Mouse (Mus musculus): ENCODE data around the gene Pip5k1c.

Gene Pip5k1c

GRCm38 (mm10) chr10:81320550-81321347, 28.0 kb downstream of the Pip5k1c start, which contains the start of gene Cactin:
Gene Cactin, plus strand, starts transcription at chr10:81321103.
- CTCF ChIA-PET = interaction anchor here (2.0 kb wide), 1 partner anchor 16 kb away, joined by 5 read pairs; no protein-coding TSS in a partner anchor

DNA sequence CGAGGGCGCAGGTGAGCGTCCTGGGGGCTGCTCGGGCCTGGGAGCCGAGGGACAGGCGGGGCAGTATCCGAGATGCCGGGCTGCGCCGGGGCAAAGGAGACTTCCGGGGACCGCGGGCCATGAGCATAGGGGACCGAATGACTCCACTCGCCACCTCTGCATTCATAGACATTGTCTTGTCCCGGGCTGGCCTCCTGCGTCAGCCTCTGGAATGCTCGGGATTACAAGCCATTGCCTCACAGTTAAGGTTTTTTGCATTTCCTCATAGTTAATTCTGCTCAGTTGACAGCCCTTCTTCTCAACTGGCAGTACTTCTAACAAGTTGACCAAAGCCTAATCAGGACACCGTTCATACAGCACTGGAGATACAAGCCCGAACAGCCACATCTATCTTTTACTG, 28.7 kb downstream of the Pip5k1c start:
- CTCF ChIA-PET = no interaction called here

DNA sequence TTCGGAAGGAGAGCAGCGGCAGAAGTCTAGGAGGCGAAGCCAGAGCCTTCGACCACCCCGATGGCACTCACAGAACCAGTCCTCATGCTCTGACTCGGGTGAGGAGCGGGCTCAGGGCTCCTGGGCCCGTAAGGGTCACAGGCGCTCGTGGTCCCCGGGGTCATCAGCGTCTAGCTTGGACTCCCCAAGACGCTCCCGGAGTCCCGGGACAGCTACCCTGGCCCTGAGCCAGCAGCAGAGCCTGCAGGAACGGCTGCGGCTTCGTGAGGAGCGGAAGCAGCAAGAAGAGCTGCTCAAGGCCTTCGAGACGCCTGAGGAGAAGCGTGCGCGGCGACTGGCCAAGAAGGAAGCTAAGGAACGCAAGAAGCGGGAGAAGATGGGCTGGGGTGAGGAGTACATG, 29.7 kb downstream of the Pip5k1c start:
- CTCF ChIA-PET = no interaction called here

GRCm38 (mm10) chr10:81323141-81323775, 30.5 kb downstream of the Pip5k1c start:
- CTCF ChIA-PET = interaction anchor here (0.6 kb wide), 1 partner anchor 45 kb away, joined by 3 read pairs; no protein-coding TSS in a partner anchor

- CTCF ChIA-PET = no interaction called here
These were observed 31.2 kb downstream of the Pip5k1c start for GRCm38 (mm10) chr10:81323791-81324530.

DNA sequence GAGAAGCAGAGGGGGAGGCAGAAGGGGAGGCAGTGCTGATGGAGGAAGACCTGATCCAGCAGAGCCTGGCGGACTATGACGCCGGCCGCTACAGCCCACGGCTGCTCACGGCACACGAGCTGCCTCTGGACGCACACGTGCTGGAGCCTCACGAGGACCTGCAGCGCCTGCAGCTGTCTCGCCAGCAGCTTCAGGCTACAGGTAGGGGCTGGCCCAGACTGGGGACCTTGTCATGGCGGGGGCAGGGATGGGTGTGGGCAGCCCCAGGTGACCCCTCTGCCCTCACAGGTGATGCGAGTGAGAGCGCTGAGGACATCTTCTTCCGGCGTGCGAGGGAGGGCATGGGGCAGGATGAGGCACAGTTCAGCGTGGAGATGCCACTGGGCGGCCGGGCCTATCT, 32.4 kb downstream of the Pip5k1c start:
- CTCF ChIA-PET = interaction anchor here (0.5 kb wide), 1 partner anchor 706 kb away, joined by 4 read pairs; no protein-coding TSS in a partner anchor

DNA sequence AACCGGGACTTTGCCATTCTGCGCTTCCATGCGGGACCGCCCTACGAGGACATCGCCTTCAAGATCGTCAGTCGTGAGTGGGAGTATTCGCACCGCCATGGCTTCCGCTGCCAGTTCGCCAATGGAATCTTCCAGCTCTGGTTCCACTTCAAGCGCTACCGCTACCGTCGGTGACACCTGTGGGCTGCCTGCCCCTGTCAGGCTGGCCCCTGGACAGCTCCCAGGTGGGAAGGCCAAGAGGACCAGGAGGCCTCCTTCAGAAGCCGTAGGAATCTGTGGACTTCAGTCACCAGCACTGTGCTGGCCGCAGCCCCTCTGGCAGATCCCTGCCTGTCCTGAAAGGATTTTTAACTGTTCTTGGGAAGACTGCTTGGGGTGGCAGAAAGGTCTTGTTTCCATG, 33.0 kb downstream of the Pip5k1c start:
- CTCF ChIA-PET = no interaction called here

GRCm38 (mm10) chr10:81326858-81327257, 34.1 kb downstream of the Pip5k1c start:
- CTCF ChIA-PET = no interaction called here

GRCm38 (mm10) chr10:81327959-81328358, 35.2 kb downstream of the Pip5k1c start:
- CTCF ChIA-PET = interaction anchor here (0.6 kb wide), 1 partner anchor 39 kb away, joined by 7 read pairs; no protein-coding TSS in a partner anchor

DNA sequence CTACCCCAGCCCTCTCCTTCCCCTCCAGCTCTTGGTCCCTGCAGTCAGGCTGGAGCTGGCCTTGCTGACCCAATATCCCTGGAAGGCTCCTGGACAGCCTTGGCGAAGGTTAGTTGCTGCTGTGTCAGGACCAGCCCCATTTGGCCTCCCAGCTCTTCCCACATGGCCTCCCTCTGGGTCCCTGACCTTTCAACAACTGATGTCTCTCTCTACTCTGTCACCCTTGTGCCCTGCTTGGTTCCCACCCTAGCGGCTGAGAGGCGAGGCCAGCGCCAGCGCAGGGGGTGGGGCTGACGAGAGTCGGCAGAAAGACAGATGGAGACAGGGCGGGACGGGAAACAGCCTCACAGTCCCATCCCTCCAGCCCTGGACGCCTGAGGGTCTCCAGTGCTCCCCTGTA, 35.6 kb downstream of the Pip5k1c start, which contains the start of gene Tbxa2r:
TSS of gene Tbxa2r (plus strand) at position 346 of the 400 bp plus-strand sequence.
- CTCF ChIA-PET = no interaction called here

DNA sequence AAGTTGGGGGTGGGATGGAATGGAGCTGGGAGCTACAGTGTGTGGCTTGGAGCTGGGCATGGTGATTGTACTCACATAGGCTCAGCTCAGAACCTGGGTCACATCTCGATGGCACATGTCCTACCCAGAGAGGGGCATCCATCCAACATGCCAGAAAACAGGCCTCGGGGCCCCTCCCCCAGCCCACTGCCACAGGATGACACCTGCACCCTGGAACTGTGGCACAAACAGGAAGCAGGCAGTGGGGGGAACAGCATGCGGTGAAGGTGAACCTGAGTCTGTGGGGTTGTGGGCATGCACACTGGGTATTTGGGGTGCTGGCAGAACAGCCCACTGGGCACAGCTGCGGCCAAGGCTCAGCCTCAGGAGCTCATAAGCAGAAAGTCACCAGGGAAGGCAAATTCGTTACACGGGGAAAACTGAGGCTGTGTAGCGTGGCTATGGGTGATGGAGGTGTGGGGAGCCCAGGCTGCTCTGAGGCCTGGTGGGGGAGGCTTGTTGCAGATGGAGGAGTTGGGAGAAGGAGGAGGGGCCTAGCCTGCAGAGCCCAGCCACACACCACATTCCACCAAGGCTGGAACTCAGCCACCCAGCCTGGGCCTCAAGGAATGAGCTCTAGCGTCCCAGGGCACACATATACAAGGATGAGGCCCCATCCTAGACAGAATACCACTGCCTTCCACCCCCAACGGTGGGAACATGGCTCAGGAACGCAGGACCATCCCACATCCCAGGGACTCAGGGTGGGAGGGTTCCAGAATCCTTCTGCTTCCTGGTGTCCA, 36.6 kb downstream of the Pip5k1c start:
- CTCF ChIA-PET = interaction anchor here (1.3 kb wide), 1 partner anchor 10 kb away, joined by 3 read pairs; no protein-coding TSS in a partner anchor

- CTCF ChIA-PET = interaction anchor here (1.3 kb wide), 1 partner anchor 9 kb away, joined by 3 read pairs; no protein-coding TSS in a partner anchor
These were observed 37.2 kb downstream of the Pip5k1c start for GRCm38 (mm10) chr10:81330007-81330406.

DNA sequence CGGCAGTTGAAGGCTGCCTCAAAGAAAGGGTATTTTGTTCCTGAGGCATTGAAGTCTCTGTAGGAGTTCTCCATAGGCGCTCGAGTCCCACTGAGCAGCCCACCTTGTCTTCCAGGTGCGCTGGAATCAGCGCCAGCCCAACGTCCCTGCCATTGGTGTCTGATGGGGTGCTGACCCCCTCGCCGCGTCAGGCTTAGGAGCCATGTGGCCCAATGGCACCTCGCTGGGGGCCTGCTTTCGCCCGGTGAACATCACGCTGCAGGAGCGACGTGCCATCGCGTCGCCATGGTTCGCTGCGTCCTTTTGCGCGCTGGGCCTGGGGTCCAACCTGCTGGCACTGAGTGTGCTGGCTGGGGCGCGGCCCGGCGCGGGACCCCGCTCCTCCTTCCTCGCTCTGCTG, 39.5 kb downstream of the Pip5k1c start:
- CTCF ChIA-PET = interaction anchor here (0.6 kb wide), 1 partner anchor 1557 kb away, joined by 4 read pairs; no protein-coding TSS in a partner anchor

DNA sequence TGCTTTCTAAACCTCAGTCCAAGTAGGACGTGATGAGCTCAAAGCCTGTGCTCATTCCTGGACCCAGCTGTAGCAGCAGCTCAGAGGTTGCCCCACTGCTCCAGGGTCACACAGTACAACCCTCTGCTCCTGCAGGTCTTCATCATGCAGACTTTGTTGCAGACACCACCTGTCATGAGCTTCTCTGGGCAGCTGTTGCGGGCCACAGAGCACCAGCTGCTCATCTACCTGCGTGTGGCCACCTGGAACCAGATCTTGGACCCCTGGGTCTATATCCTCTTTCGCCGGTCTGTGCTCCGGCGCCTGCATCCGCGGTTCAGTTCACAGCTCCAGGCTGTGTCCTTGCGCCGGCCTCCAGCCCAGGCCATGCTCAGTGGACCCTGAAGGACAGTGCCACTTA, 41.6 kb downstream of the Pip5k1c start:
- CTCF ChIA-PET = no interaction called here

DNA sequence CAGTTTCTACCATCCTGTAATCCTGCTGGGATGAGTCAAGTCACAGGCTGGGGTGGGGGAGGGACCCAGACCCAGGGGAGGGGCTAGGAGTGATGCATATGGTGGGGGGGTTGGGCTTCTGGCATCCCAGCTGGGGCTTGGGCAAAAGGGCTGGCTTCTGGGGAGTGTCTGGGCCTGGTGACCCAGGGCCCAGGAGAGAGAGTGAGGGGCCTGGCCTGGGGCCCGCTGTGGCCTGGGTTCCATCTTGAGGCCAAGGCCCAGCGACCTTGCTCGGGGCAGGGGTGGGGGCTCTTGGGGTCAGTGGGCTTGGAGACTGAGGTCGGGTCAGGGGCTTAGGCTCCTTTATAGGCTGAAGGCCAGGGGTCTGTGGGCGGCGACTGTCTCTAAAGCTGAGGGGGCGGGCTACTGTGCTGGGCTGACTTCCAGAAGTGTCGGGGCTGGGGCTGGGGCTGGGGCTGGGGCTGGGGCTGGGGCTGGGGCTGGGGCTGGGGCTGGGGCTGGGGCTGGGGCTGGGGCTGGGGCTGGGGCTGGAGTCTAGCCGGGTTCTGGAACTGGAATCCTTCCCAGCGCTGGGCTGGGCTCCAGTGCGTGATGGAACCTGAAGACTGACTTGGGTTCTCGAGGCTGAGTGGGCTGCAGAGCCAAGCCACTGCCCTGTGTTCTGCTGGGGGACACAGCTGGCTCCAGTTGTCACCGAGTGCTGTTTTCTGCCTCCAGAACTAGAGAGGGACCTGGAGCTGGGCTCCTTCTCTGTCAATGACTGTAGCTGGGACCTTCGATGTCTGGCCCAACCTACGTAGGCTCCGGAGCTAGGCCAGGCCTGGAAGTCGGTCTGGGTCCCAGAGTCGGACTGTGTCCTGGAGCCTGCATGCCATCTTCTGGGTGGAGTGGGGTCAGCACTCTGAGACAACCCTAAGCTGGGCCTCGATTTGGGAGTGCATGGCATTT, 42.9 kb downstream of the Pip5k1c start:
- CTCF ChIA-PET = no interaction called here

DNA sequence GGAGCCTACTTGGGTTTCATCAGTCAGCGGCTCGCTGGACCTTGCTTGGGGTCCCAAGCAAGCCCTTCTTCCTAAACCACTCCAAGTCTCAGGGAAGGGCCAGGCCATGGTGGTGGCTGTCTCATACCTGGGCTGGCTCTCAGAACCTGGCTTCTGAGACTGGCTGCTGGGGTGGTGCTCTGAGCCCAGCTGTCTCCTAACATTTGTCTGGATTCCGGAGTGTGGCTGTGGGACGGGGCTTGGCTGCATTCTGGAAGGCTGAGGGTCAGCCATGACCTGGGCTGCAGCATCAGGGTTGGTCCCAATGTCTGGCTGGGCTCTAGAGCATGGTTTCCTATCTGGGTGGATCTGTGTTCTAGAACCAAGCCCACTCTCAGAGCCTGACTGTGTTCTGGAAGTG, 43.8 kb downstream of the Pip5k1c start:
- CTCF ChIA-PET = no interaction called here

GRCm38 (mm10) chr10:81340551-81341332, 48.0 kb downstream of the Pip5k1c start:
- CTCF ChIA-PET = interaction anchor here (0.6 to 1.1 kb wide), 3 partner anchors 26 to 293 kb away, joined by 3 to 8 read pairs (median 4); no protein-coding TSS in a partner anchor

GRCm38 (mm10) chr10:81341333-81341949, 48.7 kb downstream of the Pip5k1c start:
- CTCF ChIA-PET = interaction anchor here (0.7 to 1.1 kb wide), 4 partner anchors 19 to 294 kb away, joined by 3 to 8 read pairs (median 3); no protein-coding TSS in a partner anchor
